Mouse (Mus musculus): Measurements from ENCODE around the gene Plcb1. TPM values are rescaled to one million over a fixed set of nuclear protein-coding genes. Genes with fewer than 3 reads are reported as not detected.

Gene Plcb1
- polyA plus RNA-seq, 1 experiment from 2014 or later, result 7.0 TPM

DNA sequence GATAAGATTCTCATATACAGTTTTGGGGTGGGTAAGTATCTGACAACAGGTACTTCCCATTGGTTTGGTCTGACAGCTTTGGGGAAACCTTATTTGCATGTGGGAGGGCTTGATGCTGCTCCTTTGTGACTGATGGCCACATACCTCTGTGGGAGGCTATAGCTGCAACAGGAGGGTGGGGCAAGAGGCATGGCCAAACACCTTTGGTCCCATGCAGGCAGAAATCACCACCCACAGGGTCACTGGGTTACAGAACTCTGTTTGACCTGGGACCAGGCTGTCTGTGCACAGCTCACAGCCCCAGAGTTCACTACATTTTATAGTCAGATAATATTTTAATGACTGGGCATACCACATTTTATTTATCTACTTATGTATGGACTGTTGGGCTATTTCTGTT, 281.6 kb downstream of the Plcb1 start:
- Histone ChIP-seq H3K9ac (replicated peaks; ENCODE audit: low read length) (no peak overlapping the region), H3K4me1 (ENCODE audit: control insufficient read depth, insufficient read depth, low read length) (no peaks in the 10 kb centered on the region), H3K4me2 (ENCODE audit: low read depth, low read length) (no peak overlapping the region), H3K36me3 (replicated peaks; ENCODE audit: control insufficient read depth, insufficient read depth, low read depth, low read length) (no peaks in the 10 kb centered on the region), H3K4me3 (ENCODE audit: low read depth, low read length) (no peak overlapping the region), H3K9me3 (replicated peaks; ENCODE audit: control insufficient read depth, low read length) (no peaks in the 10 kb centered on the region), H3K27ac (replicated peaks; ENCODE audit: low read depth, low read length) (no peak overlapping the region), H3K27me3 (ENCODE audit: control insufficient read depth, insufficient read depth, low read length) (no peaks in the 10 kb centered on the region)
- ATAC-seq (replicated peaks; ENCODE audit: insufficient number of reproducible peaks, low FRiP score, low TSS enrichment, low read depth) (no peak), DNase-seq (ENCODE audit: low spot score) (no peak)

DNA sequence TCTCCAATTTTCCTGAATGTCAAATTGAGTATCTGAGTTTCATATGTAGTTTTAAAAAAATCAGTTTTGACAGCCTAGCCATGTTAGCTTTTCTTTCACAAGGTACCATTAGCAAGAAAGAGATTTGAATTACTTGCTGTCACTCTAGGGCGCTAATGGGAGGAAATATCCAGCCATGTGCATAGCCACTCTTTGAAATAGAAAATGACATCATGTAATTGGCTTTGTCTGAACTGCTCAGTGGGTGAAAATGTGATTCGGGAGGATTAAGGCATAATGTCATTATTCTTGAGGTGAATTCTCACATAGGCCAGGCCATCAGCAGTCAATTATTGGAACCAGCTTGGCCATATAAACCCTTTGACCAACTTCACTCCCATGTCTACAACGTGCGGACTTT, 285.5 kb downstream of the Plcb1 start:
- Histone ChIP-seq H3K9me3 (replicated peaks; ENCODE audit: control insufficient read depth, low read length) (no peaks in the 10 kb centered on the region), H3K9ac (replicated peaks; ENCODE audit: low read length) (no peak overlapping the region), H3K4me1 (ENCODE audit: control insufficient read depth, insufficient read depth, low read length) (no peaks in the 10 kb centered on the region), H3K4me2 (ENCODE audit: low read depth, low read length) (no peak overlapping the region), H3K27ac (replicated peaks; ENCODE audit: low read depth, low read length) (no peak overlapping the region), H3K4me3 (ENCODE audit: low read depth, low read length) (no peak overlapping the region), H3K36me3 (replicated peaks; ENCODE audit: control insufficient read depth, insufficient read depth, low read depth, low read length) (no peaks in the 10 kb centered on the region), H3K27me3 (ENCODE audit: control insufficient read depth, insufficient read depth, low read length) (no peaks in the 10 kb centered on the region)
- DNase-seq (ENCODE audit: low spot score), result no peak
- 75% methylated on average over 4 of the region's 4 CpGs for WGBS
- ATAC-seq (replicated peaks; ENCODE audit: insufficient number of reproducible peaks, low FRiP score, low TSS enrichment, low read depth), result no peak

DNA sequence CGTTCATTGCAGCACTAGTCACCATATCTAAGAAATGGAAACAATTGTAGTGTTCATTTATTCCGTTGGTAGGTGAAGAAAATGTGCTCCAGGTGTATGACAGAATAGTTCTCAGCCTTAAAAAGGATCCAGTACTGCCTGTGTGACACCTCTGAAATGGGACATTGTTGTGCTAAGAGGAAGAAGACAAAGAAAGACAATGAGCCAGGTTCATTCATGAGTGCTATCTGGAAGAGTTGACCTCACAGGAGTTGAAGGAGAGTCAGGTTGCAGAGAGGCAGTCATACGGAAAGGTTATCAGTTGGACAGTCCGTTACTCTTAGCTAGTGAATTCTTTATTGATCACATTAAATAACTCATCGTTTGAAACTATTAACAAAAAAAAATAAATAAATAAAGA, 286.6 kb downstream of the Plcb1 start:
- Histone ChIP-seq H3K4me2 (ENCODE audit: low read depth, low read length) (no peak overlapping the region), H3K27me3 (ENCODE audit: control insufficient read depth, insufficient read depth, low read length) (no peaks in the 10 kb centered on the region), H3K9me3 (replicated peaks; ENCODE audit: control insufficient read depth, low read length) (no peaks in the 10 kb centered on the region), H3K36me3 (replicated peaks; ENCODE audit: control insufficient read depth, insufficient read depth, low read depth, low read length) (no peaks in the 10 kb centered on the region), H3K4me1 (ENCODE audit: control insufficient read depth, insufficient read depth, low read length) (no peaks in the 10 kb centered on the region), H3K9ac (replicated peaks; ENCODE audit: low read length) (no peak overlapping the region), H3K4me3 (ENCODE audit: low read depth, low read length) (no peak overlapping the region), H3K27ac (replicated peaks; ENCODE audit: low read depth, low read length) (no peak overlapping the region)
- WGBS, result 77% methylated on average over 5 of the region's 5 CpGs
- no peak for ATAC-seq (replicated peaks; ENCODE audit: insufficient number of reproducible peaks, low FRiP score, low TSS enrichment, low read depth)
- DNase-seq (ENCODE audit: low spot score), result no peak

DNA sequence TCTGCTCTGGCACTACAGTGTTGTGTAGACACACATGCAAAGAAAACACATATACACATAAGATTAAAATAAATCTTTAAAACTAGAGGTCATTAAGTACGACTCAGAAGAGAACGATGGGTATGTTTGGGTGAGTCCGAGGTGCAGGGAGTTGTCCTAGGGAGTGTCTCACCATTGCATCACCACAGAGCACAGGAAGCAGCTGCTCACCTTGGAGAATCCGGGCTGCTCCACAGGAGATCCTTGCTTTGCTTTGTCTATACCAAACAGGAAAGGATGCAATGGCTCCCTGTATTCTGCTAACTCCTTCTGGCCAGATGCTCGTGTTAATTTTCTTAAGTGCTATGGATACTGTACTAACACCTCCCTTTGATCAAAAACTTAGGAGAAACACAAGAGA, 287.1 kb downstream of the Plcb1 start:
- H3K4me3 ChIP-seq (ENCODE audit: low read depth, low read length), result no peak overlapping the region
- no peaks in the 10 kb centered on the region for H3K36me3 ChIP-seq (replicated peaks; ENCODE audit: control insufficient read depth, insufficient read depth, low read depth, low read length)
- no peak for DNase-seq (ENCODE audit: low spot score)
- 79% methylated on average over 5 of the region's 5 CpGs for WGBS
- no peak for ATAC-seq (replicated peaks; ENCODE audit: insufficient number of reproducible peaks, low FRiP score, low TSS enrichment, low read depth)
- no peaks in the 10 kb centered on the region for H3K27me3 ChIP-seq (ENCODE audit: control insufficient read depth, insufficient read depth, low read length)
- H3K4me2 ChIP-seq (ENCODE audit: low read depth, low read length), result no peak overlapping the region
- no peak overlapping the region for H3K9ac ChIP-seq (replicated peaks; ENCODE audit: low read length)
- H3K4me1 ChIP-seq (ENCODE audit: control insufficient read depth, insufficient read depth, low read length), result no peaks in the 10 kb centered on the region
- H3K27ac ChIP-seq (replicated peaks; ENCODE audit: low read depth, low read length), result no peak overlapping the region
- H3K9me3 ChIP-seq (replicated peaks; ENCODE audit: control insufficient read depth, low read length), result no peaks in the 10 kb centered on the region

DNA sequence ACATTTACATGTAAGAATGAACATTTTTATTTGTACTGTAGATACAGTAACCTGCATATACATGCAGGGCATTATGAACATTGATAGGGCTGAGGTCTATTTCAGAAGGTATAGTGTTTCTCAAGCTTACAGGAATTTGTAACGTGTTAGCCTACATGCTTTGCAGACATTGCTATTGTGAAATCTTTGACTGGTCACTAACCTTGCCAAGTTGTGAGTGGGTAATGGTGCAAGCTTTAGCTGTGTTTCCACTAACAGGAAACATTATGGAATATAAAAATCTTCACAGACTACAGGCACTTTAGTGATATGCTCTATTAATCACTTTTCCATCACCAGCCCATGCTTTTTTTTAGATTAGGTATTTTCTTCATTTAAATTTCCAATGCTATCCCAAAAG, 289.5 kb downstream of the Plcb1 start:
- Histone ChIP-seq H3K4me1 (ENCODE audit: control insufficient read depth, insufficient read depth, low read length) (no peaks in the 10 kb centered on the region), H3K4me3 (ENCODE audit: low read depth, low read length) (no peak overlapping the region), H3K9me3 (replicated peaks; ENCODE audit: control insufficient read depth, low read length) (no peaks in the 10 kb centered on the region), H3K36me3 (replicated peaks; ENCODE audit: control insufficient read depth, insufficient read depth, low read depth, low read length) (no peaks in the 10 kb centered on the region), H3K27me3 (ENCODE audit: control insufficient read depth, insufficient read depth, low read length) (no peaks in the 10 kb centered on the region), H3K27ac (replicated peaks; ENCODE audit: low read depth, low read length) (no peak overlapping the region), H3K4me2 (ENCODE audit: low read depth, low read length) (no peak overlapping the region), H3K9ac (replicated peaks; ENCODE audit: low read length) (no peak overlapping the region)
- ATAC-seq (replicated peaks; ENCODE audit: insufficient number of reproducible peaks, low FRiP score, low TSS enrichment, low read depth), result no peak
- no peak for DNase-seq (ENCODE audit: low spot score)
- WGBS, result 85% methylated on average over 1 of the region's 1 CpGs

DNA sequence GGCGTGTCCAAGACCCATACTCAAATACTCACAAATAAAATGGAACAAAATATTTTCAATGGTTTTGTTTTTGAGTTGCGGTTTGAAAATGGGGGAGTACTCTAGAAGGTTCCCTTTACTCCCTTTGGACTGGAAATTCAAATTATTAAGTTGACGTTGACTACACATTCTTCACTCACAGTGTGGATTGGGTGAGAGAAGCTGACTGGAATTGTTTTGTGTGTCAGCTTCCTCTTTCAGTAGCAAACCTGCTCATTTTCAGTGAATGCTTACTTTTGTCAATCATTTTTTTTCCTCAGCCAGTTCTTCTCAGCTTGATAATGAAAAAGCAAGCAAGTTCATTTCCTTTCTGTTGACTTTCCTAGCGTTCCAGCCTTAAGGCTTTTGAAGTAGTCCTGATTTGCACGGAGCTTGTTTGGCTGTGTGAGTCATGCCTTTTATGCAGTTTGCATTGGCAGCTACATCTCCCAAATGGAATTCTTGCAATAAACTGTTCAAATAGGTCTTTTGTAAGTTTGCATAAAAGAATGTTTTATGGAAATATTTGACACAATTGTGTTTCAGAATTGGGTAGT, 306.8 kb downstream of the Plcb1 start:
- H3K27ac ChIP-seq (replicated peaks; ENCODE audit: low read depth, low read length), result no peak overlapping the region
- no peak overlapping the region for H3K9ac ChIP-seq (replicated peaks; ENCODE audit: low read length)
- no peak overlapping the region for H3K4me2 ChIP-seq (ENCODE audit: low read depth, low read length)
- DNase-seq (ENCODE audit: low spot score) (no peak), ATAC-seq (replicated peaks; ENCODE audit: insufficient number of reproducible peaks, low FRiP score, low TSS enrichment, low read depth) (no peak)
- H3K4me3 ChIP-seq (ENCODE audit: low read depth, low read length), result no peak overlapping the region
- no peaks in the 10 kb centered on the region for H3K9me3 ChIP-seq (replicated peaks; ENCODE audit: control insufficient read depth, low read length)
- H3K27me3 ChIP-seq (ENCODE audit: control insufficient read depth, insufficient read depth, low read length), result no peaks in the 10 kb centered on the region
- H3K36me3 ChIP-seq (replicated peaks; ENCODE audit: control insufficient read depth, insufficient read depth, low read depth, low read length), result no peaks in the 10 kb centered on the region
- H3K4me1 ChIP-seq (ENCODE audit: control insufficient read depth, insufficient read depth, low read length), result no peaks in the 10 kb centered on the region
- WGBS, result 71% methylated on average over 5 of the region's 5 CpGs

DNA sequence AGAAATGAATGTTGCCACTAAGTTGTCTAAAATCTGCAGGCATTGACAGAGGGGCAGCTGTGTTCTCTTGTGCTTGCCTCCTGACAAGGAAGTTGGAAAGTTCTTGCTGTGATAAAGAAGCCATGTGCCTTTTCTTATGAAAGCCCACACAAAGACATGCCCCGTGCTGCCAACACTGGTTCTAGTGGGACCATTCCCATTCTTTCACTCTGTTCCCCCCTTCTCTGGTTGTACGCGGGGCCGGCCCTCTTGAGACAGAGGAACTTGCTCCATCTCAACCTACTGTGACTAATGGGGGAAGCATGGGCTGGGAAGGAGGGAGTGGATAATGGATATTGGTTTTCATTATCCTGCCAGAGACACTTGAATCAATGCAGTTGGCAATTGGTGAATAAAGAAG, 315.4 kb downstream of the Plcb1 start:
- Histone ChIP-seq H3K27ac (replicated peaks; ENCODE audit: low read depth, low read length) (no peak overlapping the region), H3K9me3 (replicated peaks; ENCODE audit: control insufficient read depth, low read length) (no peaks in the 10 kb centered on the region), H3K4me1 (ENCODE audit: control insufficient read depth, insufficient read depth, low read length) (no peaks in the 10 kb centered on the region), H3K4me2 (ENCODE audit: low read depth, low read length) (no peak overlapping the region), H3K36me3 (replicated peaks; ENCODE audit: control insufficient read depth, insufficient read depth, low read depth, low read length) (no peaks in the 10 kb centered on the region), H3K27me3 (ENCODE audit: control insufficient read depth, insufficient read depth, low read length) (no peaks in the 10 kb centered on the region), H3K4me3 (ENCODE audit: low read depth, low read length) (no peak overlapping the region), H3K9ac (replicated peaks; ENCODE audit: low read length) (no peak overlapping the region)
- 0 out of 2 replicates have a peak, but pooled peaks have one; percentile 48 for ATAC-seq (replicated peaks; ENCODE audit: insufficient number of reproducible peaks, low FRiP score, low TSS enrichment, low read depth)
- no peak for DNase-seq (ENCODE audit: low spot score)
- WGBS, result 51% methylated on average over 4 of the region's 4 CpGs

DNA sequence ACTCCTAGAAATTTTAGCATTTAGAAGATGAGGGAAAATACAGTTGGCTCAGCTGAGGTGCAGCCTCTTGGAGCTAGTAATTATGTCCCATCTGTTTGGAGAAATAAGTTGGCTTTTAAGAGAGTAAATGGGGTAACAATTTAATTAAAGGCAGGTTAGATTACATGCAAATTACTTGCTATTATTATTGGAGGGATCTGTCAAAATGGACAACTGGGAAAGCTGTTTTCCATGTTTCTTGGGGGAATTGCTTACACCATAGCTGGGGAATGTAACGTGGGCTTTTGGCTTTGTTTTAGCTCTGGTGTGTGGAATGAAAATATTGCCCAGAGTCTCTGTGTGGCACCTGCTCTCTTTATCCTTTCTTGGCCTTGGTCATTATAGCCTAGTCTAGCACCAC, 316.1 kb downstream of the Plcb1 start:
- DNase-seq (ENCODE audit: low spot score) (no peak), ATAC-seq (replicated peaks; ENCODE audit: insufficient number of reproducible peaks, low FRiP score, low TSS enrichment, low read depth) (no peak)
- Histone ChIP-seq H3K9me3 (replicated peaks; ENCODE audit: control insufficient read depth, low read length) (no peaks in the 10 kb centered on the region), H3K9ac (replicated peaks; ENCODE audit: low read length) (no peak overlapping the region), H3K27ac (replicated peaks; ENCODE audit: low read depth, low read length) (no peak overlapping the region), H3K4me2 (ENCODE audit: low read depth, low read length) (no peak overlapping the region), H3K36me3 (replicated peaks; ENCODE audit: control insufficient read depth, insufficient read depth, low read depth, low read length) (no peaks in the 10 kb centered on the region), H3K4me1 (ENCODE audit: control insufficient read depth, insufficient read depth, low read length) (no peaks in the 10 kb centered on the region), H3K27me3 (ENCODE audit: control insufficient read depth, insufficient read depth, low read length) (no peaks in the 10 kb centered on the region), H3K4me3 (ENCODE audit: low read depth, low read length) (no peak overlapping the region)
- 51% methylated on average over 1 of the region's 1 CpGs for WGBS
